Mouse (Mus musculus): ENCODE measurements around the gene Ppp4r2. TPM values are rescaled to one million over a fixed set of nuclear protein-coding genes. Genes with fewer than 3 reads are reported as not detected.
"Not testable (repeated sequence)": the region's sequence is repeated elsewhere in the genome, so short reads cannot be mapped to it uniquely, and the experiment has no call there.

The Ppp4r2 gene
- total and polyA plus RNA-seq, 3 experiments, result 8.0 to 89.5 (median 71.5) TPM

DNA sequence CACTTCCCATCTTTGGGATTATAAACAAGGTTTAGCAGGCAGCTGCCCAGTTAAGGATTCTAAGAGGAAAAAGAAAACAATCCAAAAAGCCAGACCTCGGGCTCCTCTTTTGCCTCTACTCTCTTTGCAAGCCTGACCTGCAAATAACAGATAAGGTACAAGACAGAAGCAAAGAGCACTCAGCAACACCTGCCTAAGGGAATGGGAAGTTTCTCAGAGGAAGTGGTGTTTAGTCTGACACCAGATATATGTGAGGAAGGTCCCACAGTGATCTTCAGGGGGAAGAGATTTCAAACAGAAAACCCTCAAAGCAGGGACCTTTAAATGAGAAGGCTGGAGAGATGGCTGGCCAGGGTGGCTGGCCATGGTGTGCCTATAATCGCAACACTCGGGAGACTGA, 2.2 kb upstream of the Ppp4r2 start:
- no peak for DNase-seq

DNA sequence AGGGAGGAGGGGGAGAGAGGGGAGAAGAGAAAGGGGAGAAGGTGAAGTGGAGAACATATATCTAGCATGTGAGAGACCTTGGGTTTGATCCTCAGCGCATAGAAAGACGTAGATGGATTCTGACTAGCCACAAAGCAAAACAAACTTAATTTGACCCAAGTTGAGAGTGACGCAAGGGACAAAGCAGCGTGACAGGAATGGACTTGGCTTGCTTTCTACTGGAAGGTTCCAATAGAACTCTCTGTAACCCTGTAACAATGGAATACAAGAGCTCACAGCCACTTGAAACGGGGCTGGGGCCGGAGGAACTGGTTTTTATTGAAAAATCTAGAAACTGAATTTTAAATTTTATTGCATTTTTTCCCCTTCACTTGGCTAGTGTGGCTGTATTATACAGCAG, 1.7 kb upstream of the Ppp4r2 start:
- no peak for DNase-seq

GRCm38 (mm10) chr6:100833811-100834481, 524 bp downstream of the Ppp4r2 start:
- DNase-seq, result peak; percentile 77

DNA sequence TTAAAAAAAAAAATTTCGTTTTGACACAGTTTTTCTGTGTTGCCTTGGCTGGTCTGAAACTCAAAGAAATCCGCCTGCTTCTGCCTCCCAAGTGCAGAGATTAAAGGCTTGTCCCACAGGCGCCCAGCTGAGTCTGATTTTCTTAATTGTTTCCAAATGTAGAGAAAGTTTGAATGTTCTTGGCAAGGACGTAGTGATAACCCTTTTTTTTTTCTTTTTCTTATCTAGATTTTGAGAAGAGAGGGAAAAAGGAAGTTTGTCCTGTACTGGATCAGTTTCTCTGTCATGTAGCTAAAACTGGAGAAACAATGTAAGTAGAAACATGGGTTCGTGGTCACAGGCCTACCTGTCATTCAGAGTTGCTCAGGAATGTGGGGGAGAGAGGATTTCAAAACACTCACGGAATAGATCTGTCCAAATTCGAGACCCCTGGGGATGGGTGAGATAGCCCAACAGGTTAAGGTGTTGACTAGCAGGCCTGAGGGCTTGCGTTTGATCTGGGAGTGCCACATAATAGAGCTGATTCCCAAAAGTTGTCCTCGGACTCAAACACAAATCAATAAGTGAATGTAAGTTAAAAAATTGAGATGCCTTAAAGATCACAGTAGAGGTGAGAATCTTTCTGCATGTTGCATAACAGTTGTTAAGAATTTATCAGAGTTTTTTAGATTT, 1.2 kb downstream of the Ppp4r2 start:
- no peak for DNase-seq

DNA sequence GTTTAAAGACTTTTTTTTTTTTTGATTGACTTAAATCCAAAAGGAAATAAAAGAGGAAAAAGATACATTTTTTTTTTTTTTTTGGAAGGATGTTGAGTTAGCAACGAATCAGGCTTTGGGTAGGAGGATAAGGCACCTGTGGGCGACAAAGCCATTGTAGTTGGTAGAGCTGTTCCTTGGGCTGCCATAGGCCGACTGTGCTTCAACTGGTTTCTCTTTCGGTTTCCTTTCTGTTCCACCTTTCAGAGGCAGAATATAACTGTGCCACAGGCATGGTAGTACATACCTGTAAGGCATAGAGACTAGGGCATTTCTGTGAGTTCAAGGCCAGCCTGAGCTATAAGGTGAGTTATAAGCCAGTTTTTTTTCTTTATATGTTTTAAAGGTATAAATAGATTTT, 11.6 kb downstream of the Ppp4r2 start:
- no peak for DNase-seq

DNA sequence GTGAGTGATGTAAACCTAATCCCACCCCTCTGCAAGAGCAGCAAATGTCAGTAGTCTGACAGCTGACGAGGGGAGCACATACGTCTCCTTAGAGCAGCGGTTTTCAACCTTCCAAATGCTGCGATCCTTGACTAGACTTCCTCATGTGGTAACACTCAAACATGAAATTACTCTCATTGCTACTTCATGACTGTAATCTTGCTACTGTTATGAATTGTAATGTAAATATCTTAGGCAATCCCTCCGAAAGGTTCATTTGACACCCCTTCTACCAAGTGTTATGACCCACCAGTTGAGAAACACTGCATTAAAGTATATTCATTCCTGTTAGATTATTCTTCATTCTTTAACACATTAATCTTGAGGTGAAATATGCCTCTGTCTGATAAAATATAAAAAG, 13.8 kb downstream of the Ppp4r2 start:
- DNase-seq, result no peak

GRCm38 (mm10) chr6:100848682-100849375, 15.4 kb downstream of the Ppp4r2 start:
- no peak for DNase-seq

DNA sequence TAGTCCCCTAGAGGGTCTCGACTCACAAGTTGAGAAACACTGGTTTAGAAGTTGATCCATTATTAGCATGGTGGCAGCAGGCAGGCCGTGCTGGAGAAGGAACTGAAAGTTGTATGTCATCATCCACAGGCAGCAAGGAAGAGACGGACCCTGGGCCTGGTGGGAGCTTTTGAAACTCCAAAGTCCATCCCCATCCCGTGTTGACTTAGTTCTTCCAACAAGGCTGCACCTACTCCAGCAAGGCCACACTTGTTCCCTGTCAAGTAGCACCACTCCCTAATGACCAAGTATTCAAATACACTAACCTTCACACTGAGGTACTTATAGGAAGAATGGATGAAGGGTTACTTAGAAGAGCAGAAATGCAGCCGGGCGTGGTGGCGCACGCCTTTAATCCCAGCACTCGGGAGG, 17.3 kb downstream of the Ppp4r2 start:
- no peak for DNase-seq

GRCm38 (mm10) chr6:100851083-100851482, 17.7 kb downstream of the Ppp4r2 start:
- no peak for DNase-seq

- no peak for DNase-seq
Measured at GRCm38 (mm10) chr6:100865321-100865720, 31.9 kb downstream of the Ppp4r2 start.

GRCm38 (mm10) chr6:100865788-100866187, 32.4 kb downstream of the Ppp4r2 start:
- not testable (repeated sequence) for DNase-seq

DNA sequence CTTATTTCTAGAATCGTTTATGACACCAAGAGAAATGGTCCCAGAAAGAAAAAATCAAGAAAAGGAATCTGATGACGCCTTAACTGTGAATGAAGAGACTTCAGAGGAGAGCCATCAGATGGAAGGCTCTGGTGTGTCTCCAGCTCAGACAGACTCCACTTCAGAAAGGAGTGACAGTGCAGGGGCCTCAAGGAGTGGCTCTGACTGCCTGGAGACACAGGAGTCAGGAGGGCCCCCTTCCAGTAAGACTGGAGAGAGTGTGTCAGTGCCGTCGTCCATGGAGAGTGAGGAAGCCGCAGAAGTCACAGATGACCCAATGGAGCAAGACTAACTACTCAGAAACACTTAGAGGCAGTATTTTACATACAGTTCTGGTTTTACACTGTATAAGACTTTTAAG, 32.8 kb downstream of the Ppp4r2 start:
- not testable (repeated sequence) for DNase-seq

DNA sequence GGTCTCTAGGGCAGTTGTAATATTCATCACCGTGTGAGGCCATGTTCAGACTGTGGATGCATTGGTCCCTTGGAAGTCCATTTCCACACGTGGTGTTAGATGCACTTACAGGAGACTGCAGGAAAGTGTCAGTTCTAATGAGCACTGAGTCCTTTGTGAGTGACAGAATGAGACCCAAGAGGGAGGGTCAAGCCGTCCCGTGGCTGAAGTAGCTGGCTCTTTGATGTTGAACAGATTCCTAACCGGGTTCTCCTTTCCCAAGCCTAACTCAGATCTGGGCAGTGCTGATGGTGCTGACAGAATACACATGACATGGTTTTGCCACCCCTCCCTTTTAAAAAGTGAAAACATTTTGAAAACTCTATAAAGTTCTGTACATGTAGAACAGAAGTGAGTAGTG, 35.4 kb downstream of the Ppp4r2 start:
- DNase-seq, result no peak

- no peak for DNase-seq
Measured at GRCm38 (mm10) chr6:100869909-100870308, 36.5 kb downstream of the Ppp4r2 start.

GRCm38 (mm10) chr6:100873191-100873590, 39.8 kb downstream of the Ppp4r2 start:
- DNase-seq, result no peak

GRCm38 (mm10) chr6:100875862-100876623, 42.6 kb downstream of the Ppp4r2 start:
- DNase-seq, result peak; percentile 57

- DNase-seq, result no peak
Measured at GRCm38 (mm10) chr6:100876624-100877017, 43.2 kb downstream of the Ppp4r2 start.

GRCm38 (mm10) chr6:100878546-100878945, 45.1 kb downstream of the Ppp4r2 start:
- no peak for DNase-seq

- DNase-seq, result no peak
Measured at GRCm38 (mm10) chr6:100879607-100880006, 46.2 kb downstream of the Ppp4r2 start.

DNA sequence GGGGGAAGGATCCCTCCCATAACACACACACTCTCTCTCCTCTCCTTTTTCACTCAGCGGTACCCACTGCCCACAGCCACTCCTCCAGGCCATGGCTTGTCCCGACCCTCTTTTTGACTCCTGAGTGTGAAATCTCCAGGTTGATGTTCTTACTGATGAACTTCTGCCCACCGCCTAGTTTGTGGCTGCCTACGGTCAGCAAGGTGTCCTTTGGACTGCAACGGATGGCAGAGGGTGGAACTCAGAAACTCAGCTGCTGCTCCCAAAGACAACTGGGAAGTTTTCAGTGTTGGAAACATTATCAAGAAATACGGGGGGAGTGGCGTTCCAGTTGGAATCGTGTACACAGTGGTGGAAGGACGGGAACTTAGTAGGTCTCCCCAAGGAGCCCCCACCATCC, 48.2 kb downstream of the Ppp4r2 start:
- DNase-seq, result no peak

DNA sequence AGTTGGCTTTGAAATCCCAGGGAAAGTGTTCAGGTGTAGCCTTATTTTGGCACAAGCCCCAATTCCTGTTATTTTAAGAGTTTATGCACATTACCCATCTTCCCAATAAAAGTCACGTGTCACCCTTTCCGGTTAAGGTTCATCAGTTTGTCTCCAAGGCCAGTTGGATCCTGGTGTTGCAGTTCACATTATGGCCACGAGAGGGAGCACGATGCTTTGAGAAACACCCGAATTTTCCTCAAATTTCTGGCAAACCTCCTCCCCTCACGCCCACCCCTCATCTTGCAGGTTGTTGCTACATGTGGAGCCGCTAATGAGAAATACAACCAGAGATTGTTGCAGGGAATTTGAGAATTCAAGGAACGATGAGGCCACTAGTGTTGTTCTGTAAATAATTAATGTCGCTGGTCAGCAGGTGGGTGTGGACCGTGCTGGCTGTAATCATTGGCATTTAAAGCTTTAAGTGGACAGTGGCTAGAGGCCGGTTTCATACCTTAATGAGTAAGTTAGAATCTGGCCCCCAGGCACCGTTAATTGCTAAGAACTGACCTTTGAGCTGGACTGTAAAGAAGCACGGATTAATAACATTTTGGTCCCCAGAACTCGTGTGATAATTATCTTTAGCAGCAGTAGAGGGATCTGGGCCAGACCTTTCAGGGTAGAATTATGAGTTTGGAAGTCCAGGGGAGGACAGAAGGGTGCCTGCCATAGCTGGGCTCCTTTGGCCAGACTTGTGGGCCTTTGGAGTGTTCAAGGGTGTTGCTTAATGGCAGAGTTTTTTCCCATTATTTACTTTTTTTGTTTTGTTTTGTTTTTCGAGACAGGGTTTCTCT, 49.2 kb downstream of the Ppp4r2 start:
- peak; percentile 49 for DNase-seq

DNA sequence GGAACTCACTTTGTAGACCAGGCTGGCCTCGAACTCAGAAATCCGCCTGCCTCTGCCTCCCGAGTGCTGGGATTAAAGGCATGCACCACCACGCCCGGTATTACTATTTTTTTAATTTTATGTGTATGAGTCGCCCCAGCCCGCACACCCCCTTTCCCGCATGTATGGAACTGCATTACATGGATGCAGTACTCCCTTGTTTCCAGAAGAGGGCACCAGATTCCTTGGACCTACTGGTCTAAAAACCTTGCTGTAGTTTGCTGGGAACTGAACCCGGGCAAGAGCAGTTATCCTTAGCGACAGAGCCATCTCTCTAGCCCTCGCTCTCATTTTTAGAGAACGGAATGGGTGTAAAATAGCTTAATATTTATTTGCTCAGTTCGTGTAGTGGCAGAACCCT, 49.8 kb downstream of the Ppp4r2 start:
- peak; percentile 15 for DNase-seq

All from adrenal gland, adult 2 months (tissue).